In genomic region chr10:68192824-68193255, GRCm38 (mm10) we compare ENCODE assay signal across 9 mouse cellular contexts.
DNase-seq lines count a peak whose midpoint lies in the region; ATAC-seq and TF ChIP-seq lines count a peak whose summit lies in the region.
"Had no signal": no experiment of that assay in that cellular context is flagged by ENCODE, and none has a peak within 500 bp of the region (broad histone marks: within the 10 kb centered on the region; RNA-seq: fewer than 3 reads in every experiment).

No protein-coding gene starts in this region.

- no peaks in the 10 kb centered on the region for H3K27me3 ChIP-seq in lung, embryonic 16.5 days (ENCODE audit: control insufficient read depth, insufficient read depth, low read depth, low read length)
- H3K27me3 ChIP-seq in cerebellum, adult 2 months (ENCODE audit: control insufficient read depth, insufficient read depth, low read length) = no peaks in the 10 kb centered on the region
- no peaks in the 10 kb centered on the region for H3K27me3 ChIP-seq in heart, embryonic 13.5 days (replicated peaks)
- no peaks in the 10 kb centered on the region for H3K27me3 ChIP-seq in limb, embryonic 14.5 days (ENCODE audit: control insufficient read depth, insufficient read depth, low read length)
- H3K27me3 ChIP-seq: neural tube, embryonic 12.5 days had no signal

- no peak for TF ChIP-seq POLR2A in cerebellum, adult 2 months (IDR thresholded peaks at IDR 0.05; ENCODE audit: borderline replicate concordance, insufficient read depth, low read length)
- TF ChIP-seq POLR2A in limb, embryonic 14.5 days (IDR thresholded peaks at IDR 0.05; ENCODE audit: borderline replicate concordance, extremely low read depth, insufficient read depth, insufficient read length) = no peak

- no peaks in the 10 kb centered on the region; the same call in 1 of the 2 replicates for H3K36me3 ChIP-seq in lung, embryonic 16.5 days (ENCODE audit: control insufficient read depth, insufficient read depth, low read length)
- H3K36me3 ChIP-seq in heart, embryonic 13.5 days = 0 out of 2 replicates have a peak, but pooled peaks cover 4% of the 10 kb centered on the region
- H3K36me3 ChIP-seq in limb, embryonic 14.5 days (ENCODE audit: control insufficient read depth, insufficient read depth, low read length) = 0 out of 2 replicates have a peak, but pooled peaks cover 2% of the 10 kb centered on the region
- H3K36me3 ChIP-seq: neural tube, embryonic 12.5 days had no signal

- no peak for TF ChIP-seq CTCF in cerebellum, adult 2 months (IDR thresholded peaks at IDR 0.05; ENCODE audit: borderline replicate concordance, insufficient read depth, low read depth, low read length)

- H3K4me3 ChIP-seq in lung, embryonic 16.5 days (ENCODE audit: low read length) = no peak overlapping the region
- no peak overlapping the region for H3K4me3 ChIP-seq in cerebellum, adult 2 months (replicated peaks; ENCODE audit: insufficient read depth, low read depth, low read length)
- peak overlapping the region; percentile 2; the same call in 1 of the 2 replicates for H3K4me3 ChIP-seq in heart, embryonic 13.5 days
- no peak overlapping the region for H3K4me3 ChIP-seq in limb, embryonic 14.5 days (replicated peaks; ENCODE audit: low read length)
- H3K4me3 ChIP-seq: neural tube, embryonic 12.5 days had no signal

- peak overlapping the region; percentile 78 for H3K27ac ChIP-seq in lung, embryonic 16.5 days (ENCODE audit: low read length)
- no peak overlapping the region; the same call in 1 of the 2 replicates for H3K27ac ChIP-seq in cerebellum, adult 2 months (ENCODE audit: insufficient read depth, low read length)
- peak overlapping the region; percentile 90 for H3K27ac ChIP-seq in heart, embryonic 13.5 days (replicated peaks)
- peak overlapping the region; percentile 44 for H3K27ac ChIP-seq in limb, embryonic 14.5 days (replicated peaks; ENCODE audit: low read depth, low read length)
- H3K27ac ChIP-seq: neural tube, embryonic 12.5 days had no signal

- no peaks in the 10 kb centered on the region for H3K9me3 ChIP-seq in lung, embryonic 16.5 days (ENCODE audit: control insufficient read depth, low read length)
- no peaks in the 10 kb centered on the region for H3K9me3 ChIP-seq in heart, embryonic 13.5 days
- H3K9me3 ChIP-seq in limb, embryonic 14.5 days (ENCODE audit: control insufficient read depth, low read length) = no peaks in the 10 kb centered on the region
- H3K9me3 ChIP-seq: neural tube, embryonic 12.5 days had no signal

- H3K4me1 ChIP-seq in lung, embryonic 16.5 days (replicated peaks; ENCODE audit: control insufficient read depth, insufficient read depth, low read length) = peaks cover 14% of the 10 kb centered on the region
- H3K4me1 ChIP-seq in cerebellum, adult 2 months (ENCODE audit: control insufficient read depth, insufficient read depth, low read length) = peaks cover 10% of the 10 kb centered on the region; the same call in 1 of the 2 replicates
- peaks cover 36% of the 10 kb centered on the region for H3K4me1 ChIP-seq in heart, embryonic 13.5 days
- H3K4me1 ChIP-seq in limb, embryonic 14.5 days (ENCODE audit: control insufficient read depth, insufficient read depth, low read length) = peaks cover 29% of the 10 kb centered on the region

- H3K4me2 ChIP-seq in lung, embryonic 16.5 days (ENCODE audit: low read depth, low read length) = peak overlapping the region; percentile 3; the same call in 1 of the 2 replicates
- H3K4me2 ChIP-seq in heart, embryonic 13.5 days = peak overlapping the region; percentile 51
- peak overlapping the region; percentile 16; the same call in 1 of the 2 replicates for H3K4me2 ChIP-seq in limb, embryonic 14.5 days (replicated peaks; ENCODE audit: low read depth, low read length, severe bottlenecking)

- no peak overlapping the region for H3K9ac ChIP-seq in lung, embryonic 16.5 days (ENCODE audit: low read length)
- 0 out of 2 replicates have a peak overlapping the region, but pooled peaks have one; percentile 54 for H3K9ac ChIP-seq in heart, embryonic 13.5 days
- H3K9ac ChIP-seq in limb, embryonic 14.5 days (ENCODE audit: low read depth, low read length, severe bottlenecking) = no peak overlapping the region
- H3K9ac ChIP-seq: neural tube, embryonic 12.5 days had no signal

- ATAC-seq in lung, embryonic 16.5 days (ENCODE audit: low read depth) = peak; percentile 83
- ATAC-seq in heart, embryonic 13.5 days (ENCODE audit: extremely low read depth, insufficient number of reproducible peaks, low FRiP score, low TSS enrichment) = peak; percentile 58; the same call in 1 of the 2 replicates
- peak; percentile 80; the same call in 1 of the 2 replicates for ATAC-seq in limb, embryonic 14.5 days (ENCODE audit: low FRiP score, low read depth)
- ATAC-seq in erythroid progenitor cell, adult 5-6 weeks (replicated peaks; ENCODE audit: low FRiP score, poor library complexity, severe bottlenecking) = no peak

- no peak for DNase-seq in lung, postnatal 14 days
- DNase-seq in cerebellum, adult 2 months = peak; percentile 50 to 77
- peak; percentile 62 for DNase-seq in limb, embryonic 14.5 days (ENCODE audit: low spot score)
- DNase-seq in urinary bladder, adult 2 months (ENCODE audit: low spot score) = no peak
- DNase-seq in gastrocnemius, postnatal 10 days = no peak

- WGBS in lung, embryonic 16.5 days = 21% methylated on average over 3 of the region's 3 CpGs
- WGBS in cerebellum, adult 2 months = 12% methylated on average over 3 of the region's 3 CpGs
- 20% methylated on average over 3 of the region's 3 CpGs for WGBS in heart, embryonic 13.5 days
- WGBS in limb, embryonic 14.5 days = 19% methylated on average over 3 of the region's 3 CpGs

Comparison
In these comparisons a context has a peak if more than half of its experiments do, and no peak if none do; other contexts are left out.
1. DNase-seq: peak in cerebellum, adult 2 months (2 of 2) and limb, embryonic 14.5 days (single experiment); none in lung, postnatal 14 days (single experiment), urinary bladder, adult 2 months (single experiment) and gastrocnemius, postnatal 10 days (single experiment).
2. Peak in every context shown above with its lines, with median percentiles within 50 percentile points of each other: H3K4me2 ChIP-seq.